In genomic region chr2:18920461-18920877, GRCm38 (mm10) we compare ENCODE assay signal across 20 mouse cellular contexts.
DNase-seq lines count a peak whose midpoint lies in the region; ATAC-seq lines count a peak whose summit lies in the region.
"Had no signal": no experiment of that assay in that cellular context is flagged by ENCODE, and none has a peak within 500 bp of the region (broad histone marks: within the 10 kb centered on the region; RNA-seq: fewer than 3 reads in every experiment).

No protein-coding gene starts in this region.

- H3K27ac ChIP-seq in kidney, embryonic 16.5 days (ENCODE audit: low read length), result peak overlapping the region; percentile 57; the same call in 1 of the 2 replicates
- H3K27ac ChIP-seq in hindbrain, embryonic 10.5 days, result no peak overlapping the region
- H3K27ac ChIP-seq: embryonic facial prominence, embryonic 15.5 days; heart, embryonic 13.5 days; hindbrain, embryonic 14.5 days; limb, embryonic 12.5 days; liver, embryonic 14.5 days; lung, embryonic 15.5 days; macrophage; midbrain, embryonic 12.5 days had no signal

- WGBS in kidney, embryonic 16.5 days, result 25% methylated on average over 2 of the region's 2 CpGs
- WGBS in hindbrain, embryonic 10.5 days, result 35% methylated on average over 2 of the region's 2 CpGs

- no peak overlapping the region for H3K4me3 ChIP-seq in kidney, embryonic 16.5 days (ENCODE audit: low read length)
- H3K4me3 ChIP-seq in hindbrain, embryonic 10.5 days, result no peak overlapping the region
- H3K4me3 ChIP-seq: embryonic facial prominence, embryonic 15.5 days; heart, embryonic 13.5 days; limb, embryonic 12.5 days; lung, embryonic 15.5 days; midbrain, embryonic 12.5 days had no signal

- H3K27me3 ChIP-seq in kidney, embryonic 16.5 days (ENCODE audit: insufficient read depth, low read length), result no peaks in the 10 kb centered on the region
- no peaks in the 10 kb centered on the region for H3K27me3 ChIP-seq in hindbrain, embryonic 10.5 days (ENCODE audit: insufficient read depth, poor library complexity, severe bottlenecking)
- H3K27me3 ChIP-seq: embryonic facial prominence, embryonic 15.5 days; heart, embryonic 13.5 days; limb, embryonic 12.5 days; lung, embryonic 15.5 days; midbrain, embryonic 12.5 days had no signal

- no peak overlapping the region for H3K4me2 ChIP-seq in kidney, embryonic 16.5 days (replicated peaks; ENCODE audit: low read depth, low read length)
- H3K4me2 ChIP-seq: embryonic facial prominence, embryonic 15.5 days; heart, embryonic 13.5 days; hindbrain, embryonic 14.5 days; limb, embryonic 12.5 days; lung, embryonic 15.5 days; midbrain, embryonic 12.5 days had no signal

- H3K9me3 ChIP-seq in kidney, embryonic 16.5 days (ENCODE audit: low read length), result no peaks in the 10 kb centered on the region
- H3K9me3 ChIP-seq in hindbrain, embryonic 10.5 days, result no peaks in the 10 kb centered on the region
- H3K9me3 ChIP-seq: embryonic facial prominence, embryonic 15.5 days; heart, embryonic 13.5 days; limb, embryonic 12.5 days; lung, embryonic 15.5 days; midbrain, embryonic 12.5 days had no signal

- no peak overlapping the region for H3K9ac ChIP-seq in kidney, embryonic 16.5 days (replicated peaks; ENCODE audit: low read length)
- H3K9ac ChIP-seq: embryonic facial prominence, embryonic 15.5 days; forebrain, postnatal 0 days; heart, embryonic 13.5 days; hindbrain, embryonic 14.5 days; limb, embryonic 12.5 days; liver, embryonic 14.5 days; lung, embryonic 15.5 days; midbrain, embryonic 12.5 days had no signal

- DNase-seq in kidney, postnatal 36 days, result no peak
- peak; percentile 42 for DNase-seq in thymus, postnatal 25 days
- DNase-seq in thymus, postnatal 14 days, result no peak
- DNase-seq in hindbrain, embryonic 10.5 days (ENCODE audit: low spot score), result no peak
- DNase-seq in embryo, embryonic 11 days, result no peak
- DNase-seq in frontal cortex, postnatal 25 days (ENCODE audit: low spot score in 2 of 2), result no peak
- DNase-seq: adrenal gland, adult 2 months; cerebellum, adult 9-11 months; forebrain, postnatal 0 days had no signal

- peak; percentile 52; the same call in 1 of the 2 replicates for ATAC-seq in kidney, embryonic 16.5 days (ENCODE audit: low FRiP score, low TSS enrichment)
- ATAC-seq in activated CD4-positive, CD25-positive, alpha-beta regulatory T cell, adult 4 months, result peak; percentile 50
- ATAC-seq: forebrain, postnatal 0 days; intestine, embryonic 16.5 days had no signal

- H3K4me1 ChIP-seq in kidney, embryonic 16.5 days (ENCODE audit: insufficient read depth, low read length), result peaks cover 61% of the 10 kb centered on the region
- H3K4me1 ChIP-seq in hindbrain, embryonic 10.5 days (replicated peaks), result peaks cover 47% of the 10 kb centered on the region

- no peaks in the 10 kb centered on the region for H3K36me3 ChIP-seq in kidney, embryonic 16.5 days (ENCODE audit: insufficient read depth, low read length)
- H3K36me3 ChIP-seq in hindbrain, embryonic 10.5 days, result no peaks in the 10 kb centered on the region
- H3K36me3 ChIP-seq: embryonic facial prominence, embryonic 15.5 days; heart, embryonic 13.5 days; limb, embryonic 12.5 days; lung, embryonic 15.5 days; midbrain, embryonic 12.5 days had no signal
